Mouse (Mus musculus) intestine, embryonic 14.5 days (tissue): ENCODE measurements around the gene Srr. TPM values are rescaled to one million over a fixed set of nuclear protein-coding genes. Genes with fewer than 3 reads are reported as not detected.

Experiments
- ATAC-seq: fragments of 200-750 bp; cut with Nextera tagmentation; replicated peaks from 2 replicates; pipeline ENCODE4 v1.8.0; 2017; ENCODE audit warnings: low read depth, moderate number of reproducible peaks, moderate TSS enrichment, moderate library complexity; ENCODE audit not compliant: low FRiP score, low TSS enrichment
- DNase-seq: peaks from one replicate; pipeline ENCODE4 v3.0.0-alpha.2; 2018; ENCODE audit warnings: low spot score
- H3K27ac ChIP-seq: fragments of 300-500 bp; sonication (generic); 2 replicates; pipeline ENCODE4 v1.5.1; 2014; ENCODE audit warnings: low read depth, mild to moderate bottlenecking, control low read depth
- H3K27me3 ChIP-seq: fragments of 300-500 bp; sonication (generic); replicated peaks from 2 replicates; pipeline ENCODE4 v1.6.1; 2014; ENCODE audit warnings: low read length, control low read depth; ENCODE audit not compliant: control insufficient read depth, insufficient read depth
- H3K36me3 ChIP-seq: fragments of 300-500 bp; sonication (generic); 2 replicates; pipeline ENCODE4 v1.6.1; 2014; ENCODE audit warnings: low read length, control low read depth; ENCODE audit not compliant: control insufficient read depth, insufficient read depth
- H3K4me1 ChIP-seq: fragments of 300-500 bp; sonication (generic); replicated peaks from 2 replicates; pipeline ENCODE4 v1.6.1; 2014; ENCODE audit warnings: low read length, control low read depth, mixed read lengths; ENCODE audit not compliant: control insufficient read depth, insufficient read depth
- H3K4me2 ChIP-seq: fragments of 300-500 bp; sonication (generic); 2 replicates; pipeline ENCODE4 v1.6.1; 2014; ENCODE audit warnings: low read length
- H3K4me3 ChIP-seq: fragments of 300-500 bp; sonication (generic); 2 replicates; pipeline ENCODE4 v1.5.1; 2014; ENCODE audit warnings: low read depth, low read length, control low read depth, mixed read lengths
- H3K9ac ChIP-seq: fragments of 300-500 bp; sonication (generic); 2 replicates; pipeline ENCODE4 v1.6.1; 2014; ENCODE audit warnings: mild to moderate bottlenecking, low read length
- H3K9me3 ChIP-seq: fragments of 300-500 bp; sonication (generic); 2 replicates; pipeline ENCODE4 v1.6.1; 2016; ENCODE audit warnings: low read length, control low read depth; ENCODE audit not compliant: control insufficient read depth
- WGBS: fragments of 180-500 bp; shearing (Covaris S2); extraction: QIAGEN DNeasy Blood & Tissue Kit; methylation state at CpG from one replicate; pipeline ENCODE4 v1.1.7; 2014; 5-methylcytosine and 5-hydroxymethylcytosine counted together
- microRNA-seq: library from miRNA; unstranded; fragments of <30 nt; microRNA quantifications from one replicate; pipeline ENCODE4, GENCODE M21; 2016
- polyA plus RNA-seq: library from polyadenylated mRNA; unstranded; fragments of >200 nt; fragmentation: Nextera tagmentation; extraction: Ambion mirVana; gene quantifications from 2 replicates; pipeline ENCODE4 v1.2.1, GENCODE M21; 2014

Srr gene
- polyA plus RNA-seq, 1 experiment from 2014 or later = 17.2 TPM

DNA sequence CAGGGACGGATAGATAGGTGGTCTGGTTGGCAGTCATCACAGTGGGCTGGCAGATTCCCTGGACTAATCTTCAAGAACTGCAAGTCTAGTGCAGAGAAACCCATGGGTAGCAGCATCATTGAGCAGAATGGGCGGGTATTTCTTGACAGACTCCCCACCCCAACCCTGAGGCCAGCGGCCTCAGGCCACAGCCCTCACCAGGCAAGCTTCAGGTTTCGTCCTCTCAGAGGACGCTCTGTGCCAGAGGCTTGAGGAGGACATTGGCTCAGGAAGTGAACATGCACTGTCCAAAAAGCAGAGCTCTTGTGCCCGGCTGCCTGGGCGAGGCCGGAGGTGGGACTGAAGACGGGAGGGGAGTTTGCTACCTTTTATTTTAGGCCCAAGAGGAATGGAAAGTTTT, 61.3 kb downstream of the Srr start:
- H3K27me3 ChIP-seq = no peaks in the 10 kb centered on the region
- ATAC-seq = no peak
- WGBS = 87% methylated on average over 9 of the region's 9 CpGs

DNA sequence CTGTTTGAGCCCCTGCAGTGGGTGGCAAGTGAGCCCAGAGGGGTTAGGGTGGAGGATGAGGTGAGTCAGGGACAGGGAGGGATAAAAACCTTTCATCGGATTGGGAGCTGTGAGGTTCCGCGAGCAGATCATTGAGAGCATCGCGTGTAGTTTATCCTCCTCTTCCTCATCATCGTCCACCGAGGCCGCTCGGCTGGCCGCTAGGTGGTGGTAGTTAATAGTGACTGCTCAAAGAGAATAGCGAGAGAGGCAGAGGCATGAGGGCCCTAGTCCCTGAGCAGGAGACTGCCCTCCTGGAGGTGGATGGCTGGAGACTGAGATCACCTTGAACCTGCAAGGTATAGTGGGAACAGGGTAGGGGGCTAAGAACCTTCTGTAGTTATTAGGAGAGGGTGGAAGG, 62.3 kb downstream of the Srr start:
- Histone ChIP-seq H3K9me3 (no peaks in the 10 kb centered on the region), H3K36me3 (peaks cover 8% of the 10 kb centered on the region), H3K27ac (no peak overlapping the region), H3K9ac (no peak overlapping the region), H3K4me1 (no peaks in the 10 kb centered on the region), H3K27me3 (no peaks in the 10 kb centered on the region), H3K4me3 (no peak overlapping the region), H3K4me2 (no peak overlapping the region)
- WGBS = 27% methylated on average over 11 of the region's 11 CpGs
- ATAC-seq = no peak
- DNase-seq = peak; percentile 61

More for the DNA sequence above, 61.3 kb downstream of the Srr start:
- H3K4me3 ChIP-seq = no peak overlapping the region
- H3K27ac ChIP-seq = no peak overlapping the region
- peaks cover 8% of the 10 kb centered on the region for H3K36me3 ChIP-seq
- H3K9ac ChIP-seq = no peak overlapping the region
- H3K4me2 ChIP-seq = no peak overlapping the region
- no peak for DNase-seq
- no peaks in the 10 kb centered on the region for H3K4me1 ChIP-seq
- no peaks in the 10 kb centered on the region for H3K9me3 ChIP-seq

DNA sequence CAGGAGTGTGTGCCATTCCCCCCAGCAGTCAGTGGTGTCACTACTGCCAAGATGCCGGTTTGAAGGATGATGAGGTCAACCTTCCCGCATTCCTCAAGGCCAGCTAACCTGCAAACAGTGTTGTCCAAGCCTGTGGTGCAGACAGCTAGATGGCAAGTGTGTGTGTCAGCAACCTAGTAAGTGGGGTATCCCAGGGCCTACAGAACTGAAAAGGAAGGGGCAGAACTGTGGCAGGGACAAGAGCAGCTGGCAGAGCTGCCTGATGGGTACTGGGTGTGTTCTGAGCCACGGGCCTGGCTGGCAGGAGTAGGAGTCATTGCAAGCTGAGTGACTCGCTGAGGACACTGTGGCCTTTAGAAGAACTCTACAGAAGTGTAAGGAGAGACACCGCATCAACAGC, 63.6 kb downstream of the Srr start:
- DNase-seq = no peak
- Histone ChIP-seq H3K4me3 (no peak overlapping the region), H3K4me2 (no peak overlapping the region), H3K27me3 (no peaks in the 10 kb centered on the region), H3K9me3 (no peaks in the 10 kb centered on the region), H3K27ac (no peak overlapping the region), H3K9ac (no peak overlapping the region), H3K4me1 (no peaks in the 10 kb centered on the region), H3K36me3 (peaks cover 8% of the 10 kb centered on the region)
- WGBS = 77% methylated on average over 5 of the region's 5 CpGs
- no peak for ATAC-seq

DNA sequence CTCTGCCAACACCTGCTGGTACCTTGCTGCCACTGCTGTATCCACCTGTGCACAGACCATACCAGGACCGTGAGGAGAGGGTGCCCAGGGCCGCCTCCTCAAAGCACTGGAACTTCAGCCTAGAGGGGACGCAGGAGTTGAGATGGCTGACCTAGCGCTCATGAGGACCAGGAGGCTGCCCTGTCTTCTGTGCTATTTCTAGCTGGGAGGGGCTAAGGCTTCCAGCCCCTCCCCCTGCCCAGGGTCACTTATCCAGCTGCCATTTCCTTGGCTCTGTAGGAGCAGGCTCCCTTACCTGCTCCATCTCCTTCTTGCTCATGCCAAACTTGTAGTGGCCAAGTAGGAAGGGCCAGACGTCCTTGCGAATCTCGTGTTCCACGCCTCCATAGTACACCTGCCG, 68.0 kb downstream of the Srr start:
- Histone ChIP-seq H3K27ac (no peak overlapping the region), H3K4me2 (no peak overlapping the region), H3K36me3 (peaks cover 5% of the 10 kb centered on the region), H3K4me1 (no peaks in the 10 kb centered on the region), H3K9ac (no peak overlapping the region), H3K4me3 (no peak overlapping the region), H3K27me3 (no peaks in the 10 kb centered on the region), H3K9me3 (no peaks in the 10 kb centered on the region)
- no peak for DNase-seq
- ATAC-seq = no peak
- WGBS = 82% methylated on average over 9 of the region's 9 CpGs

Small RNA genes within 50 kb of the gene (microRNA-seq; reads per million reads assigned to microRNA genes)
- 0.59 reads per million for gene Mir6926

Other genes starting within 250 kb of the Srr start
- gene Pafah1b1, start 201.3 kb downstream of the Srr start, polyA plus RNA-seq = 58.7 and 61.8 TPM in 2 replicates
- gene Mettl16, start 155.1 kb downstream of the Srr start, polyA plus RNA-seq = 31.9 and 36.4 TPM in 2 replicates
- 4.4 and 5.5 TPM in 2 replicates for gene Mnt, start 95.0 kb downstream of the Srr start, polyA plus RNA-seq
- gene Sgsm2, start 28.9 kb downstream of the Srr start, polyA plus RNA-seq = 6.2 and 6.7 TPM in 2 replicates
- 64.3 and 65.9 TPM in 2 replicates for gene Tsr1, start 27.9 kb downstream of the Srr start, polyA plus RNA-seq
- 15.3 and 15.7 TPM in 2 replicates for gene Smg6, start 125 bp downstream of the Srr start, polyA plus RNA-seq
- 13.0 and 14.5 TPM in 2 replicates for gene Hic1, start 243.6 kb upstream of the Srr start, polyA plus RNA-seq